Mouse (Mus musculus): ENCODE measurements at regions not wholly inside any gene's neighbourhood (a gene's known extent, or its start where the extent isn't known, plus 50 kb on each side); places are given as distances from the start of the nearest gene placed in this dataset.

DNA sequence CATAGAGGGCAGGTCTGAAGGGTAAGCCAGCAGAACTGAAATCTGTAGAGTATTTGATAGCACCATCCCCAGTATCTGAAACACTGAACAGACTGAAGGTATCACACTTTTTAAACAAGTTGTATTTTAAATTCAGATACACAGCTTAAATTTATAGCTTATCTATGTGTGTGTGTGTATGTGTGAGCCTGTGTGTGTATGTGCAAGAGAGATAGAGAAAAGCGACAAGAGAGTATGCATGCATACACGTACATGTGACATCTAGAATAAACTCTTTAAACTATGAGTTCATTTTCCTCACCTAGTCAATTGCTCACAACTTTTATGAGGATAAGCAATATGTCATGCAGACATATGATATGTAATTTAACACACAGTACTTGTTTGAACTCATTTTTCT is 588.7 kb downstream of the Cetn3 start:
- no peak overlapping the region for H3K27ac ChIP-seq
- no peak for ATAC-seq

GRCm38 (mm10) chr13:82372612-82373011 is 589.7 kb downstream of the Cetn3 start:
- Histone ChIP-seq H3K4me3 (replicated peaks) (no peak overlapping the region), H3K4me1 (replicated peaks) (no peaks in the 10 kb centered on the region), H3K27ac (no peak overlapping the region), H3K9ac (replicated peaks) (no peak overlapping the region), H3K36me3 (no peaks in the 10 kb centered on the region), H3K9me3 (no peaks in the 10 kb centered on the region), H3K4me2 (replicated peaks) (no peak overlapping the region), H3K27me3 (no peaks in the 10 kb centered on the region)
- 45% methylated on average over 4 of the region's 4 CpGs for WGBS
- ATAC-seq: peak; percentile 77

More for the DNA sequence above, 588.7 kb downstream of the Cetn3 start:
- H3K9ac ChIP-seq (replicated peaks): no peak overlapping the region
- 98% methylated on average over 2 of the region's 2 CpGs for WGBS
- H3K27me3 ChIP-seq: no peaks in the 10 kb centered on the region
- H3K4me2 ChIP-seq (replicated peaks): no peak overlapping the region
- H3K4me1 ChIP-seq (replicated peaks): no peaks in the 10 kb centered on the region
- no peaks in the 10 kb centered on the region for H3K9me3 ChIP-seq
- H3K4me3 ChIP-seq (replicated peaks): no peak overlapping the region
- H3K36me3 ChIP-seq: no peaks in the 10 kb centered on the region

- Histone ChIP-seq H3K4me1 (replicated peaks) (no peaks in the 10 kb centered on the region), H3K4me3 (replicated peaks) (no peak overlapping the region), H3K9ac (replicated peaks) (no peak overlapping the region), H3K36me3 (no peaks in the 10 kb centered on the region), H3K4me2 (replicated peaks) (no peak overlapping the region), H3K27me3 (no peaks in the 10 kb centered on the region), H3K9me3 (no peaks in the 10 kb centered on the region), H3K27ac (no peak overlapping the region)
- ATAC-seq: no peak
Measured at GRCm38 (mm10) chr13:82392908-82393307, 610.0 kb downstream of the Cetn3 start.

DNA sequence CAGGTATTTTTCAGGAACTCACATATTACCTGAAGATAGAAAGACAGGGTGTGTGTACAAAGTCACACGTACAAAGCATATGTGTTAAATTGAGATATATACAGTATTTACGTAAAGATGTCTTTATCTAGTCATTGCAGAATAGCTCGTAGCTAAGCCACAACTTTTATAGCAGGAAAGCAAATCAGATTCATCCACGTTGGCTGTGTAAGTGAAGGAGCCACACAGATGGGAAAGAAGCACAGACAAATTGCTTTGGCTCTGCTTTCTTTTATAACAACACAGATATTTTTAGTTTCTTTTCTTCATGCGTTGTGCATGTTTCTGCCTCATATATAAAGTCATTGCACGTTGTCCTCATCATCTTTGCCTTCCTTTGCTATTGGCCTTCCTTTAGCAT is 610.6 kb downstream of the Cetn3 start:
- H3K36me3 ChIP-seq: no peaks in the 10 kb centered on the region
- H3K9me3 ChIP-seq: no peaks in the 10 kb centered on the region
- H3K4me1 ChIP-seq (replicated peaks): no peaks in the 10 kb centered on the region
- H3K4me3 ChIP-seq (replicated peaks): no peak overlapping the region
- H3K27me3 ChIP-seq: no peaks in the 10 kb centered on the region
- H3K27ac ChIP-seq: no peak overlapping the region
- ATAC-seq: no peak
- WGBS: 91% methylated on average over 6 of the region's 6 CpGs
- no peak overlapping the region for H3K9ac ChIP-seq (replicated peaks)
- H3K4me2 ChIP-seq (replicated peaks): no peak overlapping the region

DNA sequence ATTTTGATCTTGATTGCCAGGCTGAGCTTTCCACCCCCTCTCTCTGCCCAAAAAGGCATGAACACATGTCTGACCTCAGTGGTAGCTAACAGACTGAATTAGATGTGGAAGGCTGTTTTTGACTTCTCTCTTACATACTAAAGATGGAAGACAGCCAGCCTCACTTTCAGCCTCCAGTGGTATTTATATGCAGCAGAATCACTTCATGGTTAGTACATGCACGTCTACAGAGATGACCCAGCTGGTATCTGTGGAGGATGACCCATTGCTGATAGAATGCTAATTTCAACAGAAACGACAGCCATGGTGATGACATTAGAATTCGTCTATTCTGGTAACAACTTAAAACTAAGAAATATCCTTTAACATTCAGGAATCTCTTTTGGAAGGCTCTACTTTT is 630.8 kb downstream of the Cetn3 start:
- Histone ChIP-seq H3K36me3 (no peaks in the 10 kb centered on the region), H3K27ac (no peak overlapping the region), H3K4me3 (replicated peaks) (no peak overlapping the region), H3K4me2 (replicated peaks) (no peak overlapping the region), H3K27me3 (no peaks in the 10 kb centered on the region), H3K9ac (replicated peaks) (no peak overlapping the region), H3K9me3 (no peaks in the 10 kb centered on the region), H3K4me1 (replicated peaks) (no peaks in the 10 kb centered on the region)
- no peak for ATAC-seq
- WGBS: 86% methylated on average over 3 of the region's 3 CpGs

- no peaks in the 10 kb centered on the region for H3K36me3 ChIP-seq
- no peaks in the 10 kb centered on the region for H3K9me3 ChIP-seq
- H3K9ac ChIP-seq (replicated peaks): no peak overlapping the region
- no peak overlapping the region for H3K27ac ChIP-seq
- no peak for ATAC-seq
- no peak overlapping the region for H3K4me3 ChIP-seq (replicated peaks)
- H3K4me2 ChIP-seq (replicated peaks): no peak overlapping the region
- no peaks in the 10 kb centered on the region for H3K27me3 ChIP-seq
- H3K4me1 ChIP-seq (replicated peaks): no peaks in the 10 kb centered on the region
Measured at GRCm38 (mm10) chr13:82420966-82421365, 638.1 kb downstream of the Cetn3 start.

- H3K4me1 ChIP-seq (replicated peaks): no peaks in the 10 kb centered on the region
- no peaks in the 10 kb centered on the region for H3K9me3 ChIP-seq
- H3K27me3 ChIP-seq: no peaks in the 10 kb centered on the region
- no peak overlapping the region for H3K4me3 ChIP-seq (replicated peaks)
- ATAC-seq: no peak
- WGBS: 82% methylated on average over 5 of the region's 5 CpGs
- H3K4me2 ChIP-seq (replicated peaks): no peak overlapping the region
- no peak overlapping the region for H3K9ac ChIP-seq (replicated peaks)
- no peaks in the 10 kb centered on the region for H3K36me3 ChIP-seq
- no peak overlapping the region for H3K27ac ChIP-seq
Measured at GRCm38 (mm10) chr13:82423911-82424654, 641.2 kb downstream of the Cetn3 start.

DNA sequence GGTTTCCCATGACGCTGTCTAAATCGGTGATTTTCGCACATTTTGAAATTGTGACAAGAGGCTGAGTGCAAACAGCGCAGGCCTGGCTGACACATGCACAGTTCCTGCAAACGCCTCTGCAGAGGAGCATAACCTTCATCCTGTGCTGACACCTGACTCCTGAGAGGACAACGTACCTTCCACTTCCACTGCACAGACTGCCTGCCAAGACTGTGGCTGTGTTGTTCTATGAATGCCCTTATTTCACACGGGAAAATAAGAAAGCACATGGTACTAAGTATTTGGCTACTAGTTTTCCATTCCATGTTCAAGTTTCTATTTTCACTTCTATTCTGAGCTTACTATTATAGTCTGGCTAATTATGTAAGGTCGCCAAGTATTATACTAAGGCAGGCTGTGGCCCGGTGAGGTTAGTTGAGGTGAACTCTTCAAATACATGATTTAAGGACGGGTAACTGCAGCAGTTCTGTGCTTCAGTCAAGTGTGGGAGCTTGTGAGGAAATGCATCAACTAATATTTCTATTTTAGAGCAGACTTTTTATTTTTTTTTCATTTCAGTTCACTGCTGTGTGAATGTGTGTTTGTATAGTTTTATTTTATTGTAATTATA is 642.0 kb downstream of the Cetn3 start:
- H3K36me3 ChIP-seq: no peaks in the 10 kb centered on the region
- H3K4me2 ChIP-seq (replicated peaks): no peak overlapping the region
- no peak overlapping the region for H3K9ac ChIP-seq (replicated peaks)
- H3K4me1 ChIP-seq (replicated peaks): no peaks in the 10 kb centered on the region
- WGBS: 84% methylated on average over 10 of the region's 10 CpGs
- H3K9me3 ChIP-seq: no peaks in the 10 kb centered on the region
- H3K27ac ChIP-seq: no peak overlapping the region
- H3K27me3 ChIP-seq: no peaks in the 10 kb centered on the region
- no peak overlapping the region for H3K4me3 ChIP-seq (replicated peaks)
- no peak for ATAC-seq

DNA sequence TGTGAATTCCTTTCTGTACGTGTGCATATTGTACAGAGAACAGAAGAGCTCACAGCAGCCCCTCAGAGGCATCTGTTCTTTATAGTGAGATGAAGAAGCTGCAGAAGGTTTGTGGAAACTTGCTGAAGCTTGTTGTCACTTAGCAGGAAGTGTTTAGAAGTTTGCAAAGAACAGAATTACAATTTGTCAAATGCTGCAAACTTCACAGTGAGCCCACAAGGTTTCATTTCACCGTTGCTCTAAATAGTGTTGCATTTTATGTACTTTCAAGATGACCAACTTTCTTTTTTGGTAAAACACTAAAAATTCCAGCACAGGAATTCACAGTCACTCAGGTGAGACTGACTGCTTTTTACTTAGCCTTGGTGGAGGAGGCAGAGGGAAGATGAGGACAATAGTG is 649.5 kb downstream of the Cetn3 start:
- ATAC-seq: no peak
- no peak overlapping the region for H3K27ac ChIP-seq
- no peaks in the 10 kb centered on the region for H3K9me3 ChIP-seq
- no peaks in the 10 kb centered on the region for H3K36me3 ChIP-seq
- no peak overlapping the region for H3K4me2 ChIP-seq (replicated peaks)
- H3K4me1 ChIP-seq (replicated peaks): no peaks in the 10 kb centered on the region
- no peak overlapping the region for H3K4me3 ChIP-seq (replicated peaks)
- 79% methylated on average over 2 of the region's 2 CpGs for WGBS
- no peaks in the 10 kb centered on the region for H3K27me3 ChIP-seq
- H3K9ac ChIP-seq (replicated peaks): no peak overlapping the region

DNA sequence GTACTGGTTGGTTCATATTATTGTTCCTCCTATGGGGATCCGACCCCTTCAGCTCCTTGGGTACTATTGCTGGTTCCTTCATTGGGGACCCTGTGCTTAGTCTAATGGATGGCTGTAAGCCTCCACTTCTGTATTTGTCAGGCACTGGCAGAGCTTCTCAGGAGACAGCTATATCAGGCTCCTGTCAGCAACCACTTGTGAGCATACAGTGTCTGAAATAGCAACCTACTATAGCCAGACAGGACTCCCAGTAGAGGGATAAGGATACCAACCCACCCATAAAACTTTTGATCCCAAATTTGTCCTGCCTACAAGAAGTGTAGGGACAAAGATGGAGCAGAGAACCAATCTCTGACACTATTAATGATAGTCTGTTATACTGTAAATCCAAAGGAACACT is 656.4 kb downstream of the Cetn3 start:
- Histone ChIP-seq H3K4me1 (replicated peaks) (no peaks in the 10 kb centered on the region), H3K4me3 (replicated peaks) (no peak overlapping the region), H3K27me3 (no peaks in the 10 kb centered on the region), H3K27ac (no peak overlapping the region), H3K9me3 (no peaks in the 10 kb centered on the region), H3K9ac (replicated peaks) (no peak overlapping the region), H3K36me3 (no peaks in the 10 kb centered on the region), H3K4me2 (replicated peaks) (no peak overlapping the region)
- WGBS: 86% methylated on average over 1 of the region's 1 CpGs
- no peak for ATAC-seq

DNA sequence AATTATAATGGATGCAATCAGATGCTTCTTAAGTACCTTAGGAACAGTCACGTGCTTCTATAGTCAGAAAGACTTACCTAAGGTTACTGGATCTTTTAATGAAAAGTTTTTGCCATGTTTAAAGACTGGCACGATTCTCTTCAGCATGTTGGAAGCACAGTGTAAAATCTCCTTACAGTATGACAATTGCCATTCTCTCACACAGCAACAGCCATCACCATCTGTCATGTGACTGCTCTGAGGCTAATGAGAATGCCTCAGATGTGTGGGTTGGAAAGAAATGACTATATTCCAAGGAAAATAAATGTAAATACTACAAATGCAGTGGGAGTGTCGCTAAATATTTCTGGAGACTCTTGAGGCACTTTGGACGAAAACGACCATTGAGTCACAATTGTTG is 670.8 kb downstream of the Cetn3 start:
- Histone ChIP-seq H3K27ac (no peak overlapping the region), H3K4me2 (replicated peaks) (no peak overlapping the region), H3K9ac (replicated peaks) (no peak overlapping the region), H3K4me1 (replicated peaks) (no peaks in the 10 kb centered on the region), H3K36me3 (no peaks in the 10 kb centered on the region), H3K9me3 (no peaks in the 10 kb centered on the region), H3K27me3 (no peaks in the 10 kb centered on the region), H3K4me3 (replicated peaks) (no peak overlapping the region)
- ATAC-seq: no peak
- WGBS: 79% methylated on average over 5 of the region's 5 CpGs

DNA sequence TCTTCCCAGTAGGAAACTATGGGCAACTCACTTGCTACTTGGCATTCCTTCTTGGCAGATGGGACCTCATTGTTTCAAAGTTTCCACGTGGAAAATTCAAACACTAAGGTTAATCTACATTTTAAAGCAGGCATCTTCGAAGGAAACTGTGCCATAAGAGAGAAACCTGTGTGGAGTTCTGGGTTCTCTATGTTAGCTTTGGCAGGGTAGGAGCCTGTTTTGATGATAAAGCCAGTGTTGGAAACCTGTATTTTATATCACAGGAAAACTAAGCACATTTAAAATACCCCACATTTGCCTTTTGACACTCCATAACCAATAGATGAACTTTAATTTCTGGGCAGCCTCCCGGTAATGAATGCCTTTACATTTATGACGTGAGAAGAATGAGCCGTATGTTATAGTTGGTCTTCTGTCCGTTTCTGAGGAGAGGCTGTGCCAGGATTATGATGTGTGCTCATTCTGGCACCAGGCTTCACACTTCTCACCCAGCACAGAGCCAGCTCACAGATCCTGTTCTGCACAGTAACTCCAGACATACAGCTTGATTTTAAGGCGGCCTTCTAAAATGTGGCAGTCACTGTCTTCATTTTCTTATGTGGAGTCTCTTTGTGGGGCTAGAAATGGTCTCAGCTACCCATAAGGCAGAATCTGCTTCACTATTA is 700.5 kb downstream of the Cetn3 start:
- H3K9ac ChIP-seq (replicated peaks): no peak overlapping the region
- H3K4me3 ChIP-seq (replicated peaks): no peak overlapping the region
- H3K27ac ChIP-seq: no peak overlapping the region
- H3K27me3 ChIP-seq: no peaks in the 10 kb centered on the region
- no peaks in the 10 kb centered on the region for H3K36me3 ChIP-seq
- no peak overlapping the region for H3K4me2 ChIP-seq (replicated peaks)
- WGBS: 83% methylated on average over 7 of the region's 7 CpGs
- no peaks in the 10 kb centered on the region for H3K4me1 ChIP-seq (replicated peaks)
- no peaks in the 10 kb centered on the region for H3K9me3 ChIP-seq
- ATAC-seq: no peak

All from midbrain, embryonic 13.5 days (tissue).